Mouse (Mus musculus) c-Kit-positive CD71-negative TER-119-negative erythroid progenitor cells, embryonic 14.5 days (primary cell): ENCODE measurements around the gene Rorc.
A peak's percentile ranks its signal among the peaks of the same experiment; 100 is the strongest.

Source experiments
- DNase-seq: peaks from one replicate; pipeline ENCODE4 v3.0.0-alpha.2; 2013; ENCODE audit warnings: low read depth

The Rorc gene

GRCm38 (mm10) chr3:94377028-94377923 is 4.7 kb downstream of the Rorc start:
- DNase-seq: no peak

DNA sequence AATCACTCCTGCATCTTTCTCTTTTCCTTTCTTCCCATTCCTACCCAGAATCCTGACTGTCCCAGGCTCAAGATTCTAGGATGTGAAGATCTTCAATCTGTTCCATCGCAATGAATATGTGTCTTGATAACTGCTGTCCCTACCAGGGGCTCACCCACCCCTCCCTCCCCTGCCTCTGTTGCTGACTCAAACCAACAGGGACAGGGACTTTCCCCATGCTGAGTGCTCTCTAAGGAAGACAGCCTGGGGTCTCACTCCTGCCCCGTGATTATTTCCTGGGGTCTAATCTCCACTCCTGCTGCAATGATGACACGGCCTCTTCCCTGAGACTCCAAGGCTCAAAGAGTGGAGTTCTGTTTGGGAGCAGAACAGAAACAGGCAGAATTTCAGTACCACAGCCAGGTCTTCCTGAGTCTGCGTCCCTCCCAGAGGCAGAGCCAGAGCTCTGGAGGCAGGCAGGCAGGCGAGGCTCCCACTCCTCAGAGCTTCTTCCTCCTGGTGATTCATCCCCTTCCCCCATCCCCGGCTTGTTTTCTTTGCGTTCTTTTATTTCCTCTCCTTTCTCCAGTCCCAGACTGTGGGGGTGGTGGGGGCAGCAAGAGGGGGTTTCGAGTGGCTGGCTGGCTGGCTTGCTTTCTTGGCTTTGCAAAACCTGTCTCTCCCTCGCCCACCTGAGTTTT is 7.4 kb downstream of the Rorc start:
- DNase-seq: no peak

DNA sequence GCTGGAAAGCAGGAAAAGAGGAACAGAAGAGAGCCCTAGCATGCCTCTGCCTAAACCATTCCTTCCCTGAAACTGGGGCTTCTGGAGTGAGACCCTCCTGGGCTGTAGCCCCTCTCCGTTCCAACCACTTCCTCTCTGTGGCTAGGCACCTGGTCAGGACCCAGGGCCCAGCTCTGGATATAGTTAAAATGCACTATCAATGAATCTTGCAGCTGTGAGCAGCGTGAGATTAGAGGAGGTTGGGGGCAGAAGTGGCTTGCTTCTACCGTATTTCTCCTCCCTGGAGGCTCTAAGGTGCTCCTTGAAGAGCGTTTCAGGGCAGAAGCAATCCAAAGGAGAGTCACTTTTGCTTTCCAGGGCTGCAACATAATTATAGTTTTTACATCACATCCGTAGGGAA is 9.7 kb downstream of the Rorc start:
- no peak for DNase-seq

GRCm38 (mm10) chr3:94383476-94383875 is 10.9 kb downstream of the Rorc start:
- no peak for DNase-seq

- DNase-seq: no peak
Observed at GRCm38 (mm10) chr3:94386671-94387070, 14.1 kb downstream of the Rorc start.

DNA sequence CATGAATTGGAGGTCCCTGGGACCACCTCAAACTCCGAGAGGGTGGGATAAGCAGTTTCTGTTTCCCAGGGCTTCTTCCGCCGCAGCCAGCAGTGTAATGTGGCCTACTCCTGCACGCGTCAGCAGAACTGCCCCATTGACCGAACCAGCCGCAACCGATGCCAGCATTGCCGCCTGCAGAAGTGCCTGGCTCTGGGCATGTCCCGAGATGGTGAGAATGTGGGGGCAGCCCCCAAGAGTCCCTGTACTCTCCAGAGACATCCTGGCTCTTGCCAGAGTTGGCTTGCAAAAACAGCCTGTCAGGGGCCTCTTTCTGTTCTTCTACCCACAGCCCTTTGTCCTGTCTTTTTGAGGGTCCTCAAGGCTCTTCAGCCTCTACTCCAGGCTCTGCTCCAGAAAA is 14.8 kb downstream of the Rorc start:
- no peak for DNase-seq

DNA sequence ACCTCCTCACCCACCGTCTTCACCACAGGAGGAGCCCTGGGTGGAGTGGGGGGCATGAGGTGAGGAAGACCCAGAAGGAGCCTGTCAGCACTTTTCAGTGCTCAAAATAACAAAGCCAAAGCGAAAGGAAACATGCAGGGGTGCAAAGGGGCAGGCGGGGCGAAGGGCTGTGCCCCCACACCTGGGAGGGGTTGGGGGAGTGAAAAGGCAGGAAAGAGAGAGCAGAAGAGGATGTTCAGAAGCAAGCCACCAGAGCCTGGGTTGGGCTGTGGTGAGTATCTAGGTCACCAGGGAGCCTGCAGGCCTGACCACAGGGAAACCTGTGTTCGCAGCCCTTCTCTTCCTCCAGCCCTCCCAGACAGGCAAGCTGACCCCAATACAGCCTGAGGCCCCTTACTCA is 15.5 kb downstream of the Rorc start:
- DNase-seq: no peak

GRCm38 (mm10) chr3:94389420-94389819 is 16.8 kb downstream of the Rorc start:
- DNase-seq: no peak

DNA sequence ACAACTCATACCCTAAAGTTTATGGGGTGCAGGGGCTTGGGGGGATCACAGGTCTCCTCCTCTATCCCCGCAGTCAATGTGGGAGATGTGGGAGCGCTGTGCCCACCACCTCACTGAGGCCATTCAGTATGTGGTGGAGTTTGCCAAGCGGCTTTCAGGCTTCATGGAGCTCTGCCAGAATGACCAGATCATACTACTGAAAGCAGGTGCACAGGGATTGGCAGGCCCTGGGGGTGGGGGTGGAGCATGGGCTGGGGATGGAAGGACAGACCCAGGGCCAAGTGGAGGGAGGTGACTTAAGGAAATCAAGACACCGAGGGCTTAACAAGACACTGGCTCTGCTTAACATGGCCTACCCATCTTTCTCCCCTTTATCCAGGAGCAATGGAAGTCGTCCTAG is 18.4 kb downstream of the Rorc start:
- no peak for DNase-seq

DNA sequence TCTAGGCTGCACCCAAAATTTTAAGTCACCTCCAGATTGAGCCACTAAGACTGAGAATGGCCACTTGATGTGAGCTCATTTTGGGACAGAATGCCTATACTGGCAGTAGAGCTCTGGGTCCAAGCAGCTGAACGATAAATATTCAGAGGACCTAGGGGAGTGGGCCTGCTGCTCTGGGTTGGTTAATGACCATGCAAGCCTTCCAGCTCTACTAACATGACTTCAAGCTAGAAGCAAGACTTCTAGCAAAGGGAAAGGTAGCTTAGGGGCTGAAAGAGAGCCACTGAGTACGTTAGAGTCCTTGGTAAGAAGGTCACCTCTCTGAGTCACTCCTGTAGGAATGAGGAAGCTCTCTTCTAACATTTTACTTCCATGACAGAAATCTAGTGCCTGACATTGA is 19.5 kb downstream of the Rorc start:
- no peak for DNase-seq

- no peak for DNase-seq
Observed at GRCm38 (mm10) chr3:94393049-94393448, 20.5 kb downstream of the Rorc start.

DNA sequence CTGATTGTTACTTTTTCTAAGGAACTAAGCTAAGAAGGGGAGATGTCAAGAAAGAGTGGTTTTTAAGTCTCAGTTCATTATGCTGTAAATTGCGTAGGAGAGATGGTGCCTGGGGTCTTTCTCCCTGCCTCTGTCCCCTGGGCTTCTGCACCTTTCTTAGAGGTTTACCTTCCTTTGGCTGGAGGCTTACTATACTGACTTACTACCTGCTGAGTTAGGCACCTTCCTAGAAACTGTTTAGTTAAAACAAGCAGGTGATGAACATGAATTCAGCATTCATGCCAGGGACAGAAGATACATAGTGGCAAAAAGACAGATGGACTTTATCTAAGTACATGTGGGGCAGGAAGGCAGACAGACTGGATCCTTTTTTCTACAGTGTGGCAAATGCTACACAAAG is 23.7 kb downstream of the Rorc start:
- no peak for DNase-seq

DNA sequence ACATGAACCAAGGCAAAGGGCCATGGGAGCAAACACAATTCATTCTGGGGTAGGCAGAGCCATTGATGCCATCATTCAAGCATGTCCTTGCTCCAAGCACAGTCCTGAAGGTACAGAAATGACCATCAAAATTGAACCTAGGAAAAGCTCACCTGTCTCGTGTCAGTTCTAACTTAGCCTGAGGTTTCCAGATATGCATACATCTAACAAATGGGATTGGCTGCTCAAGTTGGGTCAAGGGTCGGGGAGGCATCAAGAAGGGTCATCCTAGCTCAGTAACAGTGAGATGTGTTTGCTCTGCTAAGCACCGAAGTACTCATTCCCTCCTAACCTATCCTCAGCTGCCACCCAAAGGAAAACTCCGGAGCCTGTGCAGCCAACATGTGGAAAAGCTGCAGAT is 24.3 kb downstream of the Rorc start:
- DNase-seq: no peak

GRCm38 (mm10) chr3:94398217-94398616 is 25.6 kb downstream of the Rorc start, which contains the start of gene Lingo4:
TSS of gene Lingo4 (plus strand) at chr3:94398517.
- no peak for DNase-seq

DNA sequence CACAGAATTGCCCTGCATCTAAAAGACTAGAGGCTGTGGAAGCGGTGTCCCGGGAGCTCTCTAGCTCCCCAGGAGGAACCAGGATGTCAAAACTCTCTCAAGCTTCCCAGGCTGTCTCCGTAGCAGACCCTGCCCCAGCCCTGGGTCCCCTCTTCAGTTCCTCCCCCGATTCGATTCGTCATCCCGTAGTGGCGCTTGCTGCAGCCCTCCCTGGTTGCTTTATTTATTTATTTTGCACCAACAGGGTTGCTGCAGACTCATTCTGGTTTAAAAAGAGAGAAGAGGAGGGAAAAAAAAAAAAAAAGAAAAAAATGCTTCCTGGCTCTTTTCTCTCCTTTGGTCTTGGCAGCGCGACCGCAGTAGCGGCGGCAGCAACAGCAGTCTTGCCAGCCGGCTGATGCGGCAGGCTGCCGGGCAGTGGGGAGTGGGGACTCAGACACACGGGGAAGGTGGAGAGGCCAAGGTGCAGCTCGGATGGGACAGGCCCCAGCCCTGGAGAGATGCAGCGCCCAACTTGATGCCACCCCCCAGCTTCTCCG is 26.4 kb downstream of the Rorc start:
- no peak for DNase-seq

GRCm38 (mm10) chr3:94399663-94400310 is 27.2 kb downstream of the Rorc start:
- no peak for DNase-seq

GRCm38 (mm10) chr3:94402451-94402850 is 29.9 kb downstream of the Rorc start:
- DNase-seq: no peak

DNA sequence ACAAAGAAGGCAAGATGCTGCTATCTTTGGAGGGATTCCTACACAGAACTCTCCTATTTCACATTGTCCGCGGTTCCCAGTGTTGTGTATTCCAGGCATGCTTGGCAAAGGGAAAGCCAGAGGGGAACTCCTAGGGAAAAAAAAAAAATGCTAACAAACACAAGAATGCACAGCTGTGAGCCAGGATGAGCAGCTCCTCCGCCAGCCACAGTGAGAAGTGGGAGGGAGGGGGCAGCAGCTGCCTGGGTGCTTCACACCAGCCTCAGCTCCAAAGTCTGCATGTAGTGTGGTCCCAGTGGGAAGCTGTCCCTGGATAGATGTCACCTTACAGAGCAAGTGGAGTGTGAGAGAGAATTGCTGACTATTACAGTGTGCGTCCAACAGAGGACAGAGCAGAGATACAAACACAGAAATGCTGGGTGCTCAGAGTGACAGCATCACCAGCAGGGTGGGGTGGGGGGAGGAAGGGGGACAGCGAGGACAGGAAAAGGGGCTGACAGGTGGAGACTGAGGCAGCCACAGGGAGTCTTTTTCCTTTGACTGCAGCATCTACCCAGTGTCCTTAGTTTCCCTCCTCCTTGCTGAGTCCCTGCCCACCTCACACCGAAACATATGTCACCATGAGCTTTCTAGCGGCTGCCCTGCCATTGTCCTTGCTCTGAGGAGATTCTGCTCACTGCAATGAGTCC is 31.9 kb downstream of the Rorc start:
- no peak for DNase-seq

GRCm38 (mm10) chr3:94405561-94405960 is 33.0 kb downstream of the Rorc start:
- DNase-seq: no peak

DNA sequence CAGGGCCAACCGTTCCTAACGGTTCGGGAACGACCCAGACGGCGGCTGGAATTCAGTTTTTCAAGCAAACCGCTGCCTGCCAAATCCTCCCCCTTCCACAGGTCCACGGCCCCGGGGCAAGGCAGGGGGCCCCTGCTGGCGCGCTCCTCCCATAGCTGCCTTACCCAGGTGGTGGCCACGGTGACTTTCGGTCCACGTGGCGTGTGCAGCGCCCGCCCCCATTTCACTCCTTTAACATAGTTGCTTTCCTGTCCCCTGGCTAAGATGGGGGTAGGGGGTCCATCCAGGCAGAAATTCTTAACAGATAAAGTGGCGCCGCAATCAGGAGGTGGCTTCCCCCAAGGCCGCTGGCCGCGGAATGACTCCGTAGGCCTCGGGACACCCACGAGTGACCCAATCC is 39.9 kb downstream of the Rorc start:
- peak; percentile 10 for DNase-seq

DNA sequence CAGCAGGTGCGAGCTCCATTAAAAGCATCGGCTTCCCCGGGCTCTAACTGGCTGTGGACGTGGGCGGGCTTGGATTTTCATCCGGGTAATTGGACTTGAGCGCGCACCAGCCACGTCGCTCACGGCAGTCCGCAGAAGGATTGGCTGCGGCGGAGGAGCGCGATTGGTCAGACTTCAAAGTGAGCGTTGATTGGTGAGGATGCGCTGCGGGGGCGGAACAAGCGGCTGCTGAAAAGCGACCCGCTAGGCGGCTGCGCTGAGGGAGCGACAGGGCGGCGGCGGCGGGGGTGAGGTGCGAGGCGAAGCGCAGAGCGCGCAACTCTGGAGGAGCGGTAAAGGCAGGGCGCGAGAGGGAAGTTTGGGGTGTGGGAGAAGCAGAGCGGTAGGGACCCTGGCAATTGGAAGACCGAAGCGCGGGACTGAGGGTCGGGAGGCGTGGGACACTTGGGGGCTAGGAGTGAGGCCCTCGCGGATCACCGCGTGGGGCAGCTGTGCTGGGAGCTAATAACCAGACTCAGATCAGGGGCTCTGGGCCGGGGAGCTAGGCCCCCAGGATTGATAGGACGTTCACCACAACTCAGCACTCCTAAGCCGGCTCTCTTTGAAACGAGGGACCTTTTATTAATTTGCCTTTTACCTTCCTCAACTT is 40.6 kb downstream of the Rorc start, which contains the start of gene Tdrkh:
Gene Tdrkh, plus strand, starts transcription at position 243 of the 649 bp plus-strand sequence.
- DNase-seq: peak; percentile 86
